Mouse (Mus musculus) lung, embryonic 15.5 days (tissue): Measurements from ENCODE around the gene Arl15. TPM values are rescaled to one million over a fixed set of nuclear protein-coding genes. Genes with fewer than 3 reads are reported as not detected.
A peak's percentile ranks its signal among the peaks of the same experiment; 100 is the strongest.
"Not testable (repeated sequence)": the region's sequence is repeated elsewhere in the genome, so short reads cannot be mapped to it uniquely, and the experiment has no call there.

Source experiments
- ATAC-seq: fragments of 200-750 bp; cut with Nextera tagmentation; 2 replicates; pipeline ENCODE4 v1.8.0; 2017; ENCODE audit warnings: moderate number of reproducible peaks, borderline replicate concordance; ENCODE audit not compliant: low FRiP score, low TSS enrichment; ENCODE audit errors: extremely low read depth
- H3K27ac ChIP-seq: fragments of 300-500 bp; sonication (generic); 2 replicates; pipeline ENCODE4 v1.5.1; 2015; ENCODE audit warnings: moderate library complexity, mild to moderate bottlenecking, inconsistent platforms
- H3K27me3 ChIP-seq: fragments of 300-500 bp; sonication (generic); 2 replicates; pipeline ENCODE4 v1.6.1; 2015; ENCODE audit warnings: inconsistent platforms
- H3K36me3 ChIP-seq: fragments of 300-500 bp; sonication (generic); 2 replicates; pipeline ENCODE4 v1.6.1; 2015; ENCODE audit warnings: inconsistent platforms
- H3K4me1 ChIP-seq: fragments of 300-500 bp; sonication (generic); 2 replicates; pipeline ENCODE4 v1.6.1; 2015; ENCODE audit warnings: inconsistent platforms
- H3K4me2 ChIP-seq: fragments of 300-500 bp; sonication (generic); 2 replicates; pipeline ENCODE4 v1.6.1; 2015; ENCODE audit warnings: inconsistent platforms, mild to moderate bottlenecking, moderate library complexity
- H3K4me3 ChIP-seq: fragments of 300-500 bp; sonication (generic); 2 replicates; pipeline ENCODE4 v1.5.1; 2015; ENCODE audit warnings: mild to moderate bottlenecking, inconsistent platforms
- H3K9ac ChIP-seq: fragments of 300-500 bp; sonication (generic); 2 replicates; pipeline ENCODE4 v1.6.1; 2015; ENCODE audit warnings: inconsistent platforms
- H3K9me3 ChIP-seq: fragments of 300-500 bp; sonication (generic); 2 replicates; pipeline ENCODE4 v1.6.1; 2016; ENCODE audit warnings: inconsistent platforms
- WGBS: fragments of 180-500 bp; shearing (Covaris S2); methylation state at CpG from one replicate; pipeline ENCODE4 v1.1.7; 2015; 5-methylcytosine and 5-hydroxymethylcytosine counted together
- polyA plus RNA-seq: library from polyadenylated mRNA; unstranded; fragments of >200 nt; fragmentation: Nextera tagmentation; extraction: Ambion mirVana; gene quantifications from 2 replicates; pipeline ENCODE4 v1.2.1, GENCODE M21; 2015

Gene Arl15
- polyA plus RNA-seq, 1 experiment from 2014 or later = 10.6 TPM

DNA sequence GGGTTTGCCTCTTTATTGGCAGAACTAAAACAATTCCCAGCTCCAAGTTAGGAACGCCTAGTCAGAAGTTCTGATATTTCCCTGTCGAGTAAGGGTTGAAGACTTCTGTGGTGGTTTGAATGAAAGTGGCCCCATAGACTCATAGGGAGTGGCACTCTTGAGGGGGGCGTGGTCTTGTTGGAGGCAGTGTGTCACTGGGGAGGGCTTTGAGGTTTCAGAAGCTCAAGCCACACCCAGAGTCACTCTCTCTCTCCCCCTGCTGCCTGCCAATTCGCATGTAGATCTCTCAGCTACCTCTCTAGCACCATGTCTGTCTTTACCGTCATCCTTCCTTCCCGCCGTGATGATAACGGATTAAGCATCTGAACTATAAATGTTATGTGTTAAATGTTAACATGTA, 19.5 kb upstream of the Arl15 start:
- Histone ChIP-seq H3K27me3 (no peaks in the 10 kb centered on the region), H3K4me3 (no peak overlapping the region), H3K9ac (no peak overlapping the region), H3K36me3 (no peaks in the 10 kb centered on the region), H3K4me2 (no peak overlapping the region), H3K4me1 (no peaks in the 10 kb centered on the region), H3K9me3 (no peaks in the 10 kb centered on the region), H3K27ac (no peak overlapping the region)
- 90% methylated on average over 8 of the region's 8 CpGs for WGBS
- ATAC-seq = no peak

DNA sequence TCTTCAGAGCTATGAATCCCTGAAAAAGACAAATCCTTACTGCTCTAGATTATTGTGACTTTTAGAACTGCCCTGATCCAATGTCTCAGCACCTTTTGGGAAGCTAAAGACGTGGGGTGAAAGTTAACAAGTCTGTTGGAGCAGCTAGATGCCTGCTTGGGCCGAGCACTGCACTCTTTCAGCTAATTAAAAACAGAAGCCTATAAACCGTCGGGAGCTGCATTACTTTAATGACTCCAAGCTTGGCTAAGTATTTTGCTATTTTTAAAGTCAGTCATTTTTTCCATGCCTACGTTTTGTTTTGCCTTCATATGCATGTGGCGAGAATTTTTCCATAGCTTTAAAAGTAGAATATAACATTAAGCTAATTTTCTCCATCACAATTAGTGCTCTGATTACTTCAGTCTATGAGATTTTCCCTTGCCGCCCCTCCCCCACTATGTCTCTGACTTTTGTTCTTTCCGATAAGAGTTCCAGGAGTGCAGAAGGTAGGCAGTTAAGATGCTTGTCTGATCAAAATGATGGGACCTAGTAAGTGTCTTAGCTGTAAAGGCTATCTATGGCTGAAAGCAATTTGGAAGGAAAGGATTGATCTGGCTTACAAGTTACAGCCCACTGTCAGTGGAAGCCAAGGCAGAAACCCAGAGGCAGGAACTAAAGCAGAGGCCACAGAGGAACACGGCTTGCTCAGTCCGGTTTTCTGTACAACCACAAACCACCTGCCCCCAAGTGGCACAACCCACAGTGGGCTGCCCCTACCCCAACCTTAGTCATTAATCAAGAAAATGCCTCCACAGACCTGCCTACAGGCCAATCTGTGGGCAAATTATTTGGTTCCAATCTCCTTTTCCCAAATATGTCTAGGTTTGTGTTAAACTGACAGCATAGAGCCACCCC, 18.8 kb upstream of the Arl15 start:
- ATAC-seq = no peak
- Histone ChIP-seq H3K27ac (no peak overlapping the region), H3K9ac (no peak overlapping the region), H3K4me1 (no peaks in the 10 kb centered on the region), H3K9me3 (no peaks in the 10 kb centered on the region), H3K36me3 (no peaks in the 10 kb centered on the region), H3K27me3 (no peaks in the 10 kb centered on the region), H3K4me3 (no peak overlapping the region), H3K4me2 (no peak overlapping the region)
- 82% methylated on average over 10 of the region's 10 CpGs for WGBS

DNA sequence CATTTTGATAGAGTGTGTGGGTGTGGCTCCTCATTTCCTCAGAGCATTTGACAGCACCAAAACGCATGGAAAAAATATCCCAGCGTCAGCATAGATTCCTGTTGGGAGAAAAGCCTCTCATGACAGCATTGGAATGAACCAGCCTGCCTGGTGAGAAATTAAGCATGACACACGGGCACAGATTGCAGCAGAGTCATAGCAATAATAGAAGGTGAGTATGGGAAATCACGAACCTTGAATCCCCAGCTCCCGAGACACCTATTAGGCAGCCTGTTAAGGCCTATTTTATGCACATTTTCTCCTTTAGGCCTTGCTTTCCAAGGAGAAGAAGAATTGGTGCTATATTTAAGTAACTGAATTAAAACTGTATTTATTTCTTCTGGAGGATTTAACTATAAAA, 8.5 kb upstream of the Arl15 start:
- no peak overlapping the region for H3K9ac ChIP-seq
- H3K36me3 ChIP-seq = no peaks in the 10 kb centered on the region
- H3K9me3 ChIP-seq = no peaks in the 10 kb centered on the region
- no peaks in the 10 kb centered on the region for H3K27me3 ChIP-seq
- WGBS = 73% methylated on average over 5 of the region's 5 CpGs
- H3K4me1 ChIP-seq = no peaks in the 10 kb centered on the region
- no peak overlapping the region for H3K27ac ChIP-seq
- ATAC-seq = no peak
- no peak overlapping the region for H3K4me3 ChIP-seq
- no peak overlapping the region for H3K4me2 ChIP-seq

- no peak overlapping the region for H3K27ac ChIP-seq
- 47% methylated on average over 8 of the region's 8 CpGs for WGBS
- no peaks in the 10 kb centered on the region for H3K27me3 ChIP-seq
- H3K4me3 ChIP-seq = no peak overlapping the region
- no peaks in the 10 kb centered on the region for H3K4me1 ChIP-seq
- H3K9ac ChIP-seq = no peak overlapping the region
- ATAC-seq = no peak
- H3K9me3 ChIP-seq = no peaks in the 10 kb centered on the region
- no peak overlapping the region for H3K4me2 ChIP-seq
- no peaks in the 10 kb centered on the region for H3K36me3 ChIP-seq
Observed at GRCm38 (mm10) chr13:113787136-113787535, 7.2 kb upstream of the Arl15 start.

- ATAC-seq, H3K4me2 ChIP-seq, H3K4me1 ChIP-seq, H3K27ac ChIP-seq, H3K9me3 ChIP-seq, H3K9ac ChIP-seq, H3K27me3 ChIP-seq, H3K36me3 ChIP-seq, H3K4me3 ChIP-seq: not testable (repeated sequence)
- WGBS = 100% methylated on average over 3 of the region's 3 CpGs
Observed at GRCm38 (mm10) chr13:113790016-113790415, 4.3 kb upstream of the Arl15 start.

- Histone ChIP-seq H3K27me3 (no peaks in the 10 kb centered on the region), H3K9me3 (no peaks in the 10 kb centered on the region), H3K9ac (peak overlapping the region; percentile 74), H3K27ac (peak overlapping the region; percentile 92), H3K4me3 (peak overlapping the region; percentile 64), H3K4me1 (peaks cover 13% of the 10 kb centered on the region), H3K36me3 (no peaks in the 10 kb centered on the region), H3K4me2 (peak overlapping the region; percentile 74)
- ATAC-seq = no peak
- WGBS = 63% methylated on average over 9 of the region's 9 CpGs
Observed at GRCm38 (mm10) chr13:113793637-113794036, 668 bp upstream of the Arl15 start.

DNA sequence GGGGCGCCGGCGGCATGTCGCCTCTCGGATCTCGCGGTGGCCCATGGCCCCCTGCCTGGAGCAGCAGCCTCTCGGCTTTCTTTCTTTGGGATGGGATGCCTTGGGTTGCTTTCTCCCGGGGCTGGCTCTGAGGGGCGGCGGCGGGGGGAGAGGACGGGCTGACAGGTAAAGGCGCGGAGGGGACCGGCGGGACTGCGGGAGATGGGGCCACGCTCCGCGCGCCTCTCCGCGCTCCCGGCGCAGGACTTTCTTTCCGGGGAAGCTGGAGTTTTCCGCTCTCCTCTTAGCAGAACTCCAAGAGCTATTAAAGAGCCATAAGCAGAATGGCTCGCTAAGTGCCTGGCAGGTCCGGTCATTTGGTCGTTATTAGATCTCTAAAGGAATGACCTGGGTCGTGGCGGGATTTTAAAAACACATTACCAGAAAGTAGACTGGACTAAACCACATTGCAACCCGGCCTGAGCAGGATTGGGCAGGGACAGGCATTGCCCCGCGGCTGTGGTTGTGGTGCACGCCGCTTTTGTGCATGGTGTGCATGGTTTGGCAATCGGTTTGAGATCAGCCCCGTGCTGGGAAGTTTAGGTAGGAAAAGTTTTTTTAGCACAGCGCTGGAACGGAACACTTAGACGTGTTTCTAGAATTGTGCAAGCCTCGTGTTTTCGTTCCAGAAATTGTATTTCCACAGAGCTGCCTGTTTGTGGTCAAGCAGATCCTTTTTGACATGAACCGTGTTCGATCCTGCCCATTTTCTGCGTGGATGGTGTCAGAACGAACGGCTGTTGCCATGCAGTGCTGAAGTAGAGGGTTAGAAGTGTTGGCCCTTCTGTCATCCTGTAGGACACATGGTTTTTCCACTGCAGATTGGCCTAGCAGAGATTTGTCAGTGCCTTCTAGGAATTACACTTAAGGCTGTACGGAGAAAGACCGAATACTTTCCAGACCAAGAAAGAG, 675 bp downstream of the Arl15 start:
- Histone ChIP-seq H3K27ac (peak overlapping the region; percentile 87), H3K4me3 (peak overlapping the region; percentile 64), H3K36me3 (no peaks in the 10 kb centered on the region), H3K4me1 (peaks cover 13% of the 10 kb centered on the region), H3K9me3 (no peaks in the 10 kb centered on the region), H3K4me2 (peak overlapping the region; percentile 74), H3K9ac (peak overlapping the region; percentile 74), H3K27me3 (no peaks in the 10 kb centered on the region)
- WGBS = 1% methylated on average over 48 of the region's 52 CpGs
- peak; percentile 43 for ATAC-seq

DNA sequence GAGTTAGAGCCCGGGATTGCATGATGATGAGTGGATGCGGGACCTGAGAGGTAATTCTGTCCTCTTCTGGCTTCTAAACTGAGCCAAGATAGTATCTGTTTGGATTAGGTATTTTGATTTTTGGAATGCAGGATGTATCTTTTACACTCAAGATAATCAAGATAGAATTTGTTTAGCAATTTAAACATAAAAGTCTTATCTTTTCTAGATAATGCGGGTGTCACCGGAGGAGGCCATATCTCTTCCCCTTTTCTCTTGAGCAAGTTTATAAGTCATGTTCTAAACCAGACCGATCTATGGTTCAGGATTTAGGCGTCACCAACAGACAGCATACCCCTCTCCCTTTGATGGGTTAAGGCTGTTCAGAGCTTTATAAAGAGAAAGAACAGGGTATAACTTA, 3.1 kb downstream of the Arl15 start:
- H3K9ac ChIP-seq = no peak overlapping the region
- no peak overlapping the region for H3K4me3 ChIP-seq
- H3K9me3 ChIP-seq = no peaks in the 10 kb centered on the region
- H3K36me3 ChIP-seq = no peaks in the 10 kb centered on the region
- no peak for ATAC-seq
- peaks cover 13% of the 10 kb centered on the region for H3K4me1 ChIP-seq
- no peaks in the 10 kb centered on the region for H3K27me3 ChIP-seq
- H3K4me2 ChIP-seq = no peak overlapping the region
- no peak overlapping the region for H3K27ac ChIP-seq
- WGBS = 52% methylated on average over 6 of the region's 6 CpGs

DNA sequence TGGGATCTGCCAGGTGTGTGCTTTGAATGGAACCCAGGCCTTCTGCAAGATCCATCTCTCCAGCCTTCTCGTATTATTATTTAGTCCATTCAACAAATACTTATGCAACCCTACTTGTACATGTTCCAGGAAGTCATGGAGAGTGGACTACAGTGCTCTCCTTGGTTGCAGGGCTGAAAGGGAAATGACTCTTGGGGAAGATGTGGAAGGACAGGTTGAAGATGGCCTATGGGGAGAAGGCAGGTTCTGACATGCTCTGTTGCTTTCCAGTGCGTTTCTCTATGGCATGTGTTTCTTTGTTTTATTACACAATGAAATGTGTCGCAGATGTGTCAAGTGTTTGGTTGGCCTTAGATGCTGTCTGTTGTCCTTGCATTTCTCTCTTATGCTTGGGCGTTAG, 5.1 kb downstream of the Arl15 start:
- ATAC-seq = no peak
- 92% methylated on average over 4 of the region's 4 CpGs for whole genome bisulfite sequencing

GRCm38 (mm10) chr13:113800246-113800645, 5.9 kb downstream of the Arl15 start:
- Histone ChIP-seq H3K27ac (no peak overlapping the region), H3K36me3 (no peaks in the 10 kb centered on the region), H3K4me1 (peaks cover 11% of the 10 kb centered on the region), H3K9me3 (no peaks in the 10 kb centered on the region), H3K4me2 (no peak overlapping the region), H3K9ac (no peak overlapping the region), H3K4me3 (no peak overlapping the region), H3K27me3 (no peaks in the 10 kb centered on the region)
- no peak for ATAC-seq
- 90% methylated on average over 4 of the region's 4 CpGs for WGBS

More for the DNA sequence above, 5.1 kb downstream of the Arl15 start:
- Histone ChIP-seq H3K27ac (no peak overlapping the region), H3K27me3 (no peaks in the 10 kb centered on the region), H3K36me3 (no peaks in the 10 kb centered on the region), H3K9ac (no peak overlapping the region), H3K4me1 (peaks cover 13% of the 10 kb centered on the region), H3K9me3 (no peaks in the 10 kb centered on the region), H3K4me2 (no peak overlapping the region), H3K4me3 (no peak overlapping the region)

DNA sequence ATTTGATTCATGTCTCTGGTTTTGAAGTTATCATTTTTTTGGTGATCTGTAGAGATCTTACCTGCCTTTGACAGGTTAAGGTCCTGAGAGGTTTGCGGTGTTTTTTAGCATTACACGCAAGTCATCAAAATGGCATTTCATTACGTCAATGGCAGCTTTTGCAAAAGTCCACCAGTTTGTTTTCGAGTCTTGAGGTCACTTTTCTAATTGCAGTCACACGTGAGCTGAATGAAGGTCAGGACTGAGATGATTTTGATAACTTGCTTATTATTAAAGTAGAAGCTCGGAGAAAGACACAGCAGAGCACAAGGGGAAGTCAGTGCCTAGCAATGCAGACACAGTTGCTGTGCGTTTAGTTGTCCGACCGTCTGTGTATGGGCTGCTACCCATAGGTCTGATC, 8.3 kb downstream of the Arl15 start:
- WGBS = 81% methylated on average over 9 of the region's 9 CpGs
- no peaks in the 10 kb centered on the region for H3K27me3 ChIP-seq

DNA sequence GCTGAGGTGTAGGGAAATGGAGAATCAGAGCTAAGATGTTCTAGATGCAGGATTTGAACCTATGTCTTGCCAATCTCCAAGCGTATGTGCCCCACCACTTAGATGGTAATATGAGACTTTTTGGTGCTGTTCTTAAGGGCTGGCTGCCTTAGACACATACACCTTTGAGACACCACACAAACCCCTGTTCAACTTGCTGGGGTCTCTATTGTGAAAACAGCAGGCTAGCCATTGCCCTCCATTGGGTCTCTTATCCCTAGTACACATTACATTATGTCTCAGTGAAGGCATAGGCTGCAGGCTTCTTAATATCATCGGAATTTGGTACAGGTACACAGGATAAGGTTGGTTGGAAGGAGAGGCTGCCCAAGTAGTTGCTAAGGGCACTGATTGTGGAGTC, 16.8 kb downstream of the Arl15 start:
- Histone ChIP-seq H3K36me3 (no peaks in the 10 kb centered on the region), H3K27ac (no peak overlapping the region), H3K4me1 (peaks cover 8% of the 10 kb centered on the region; the same call in 1 of the 2 replicates), H3K27me3 (no peaks in the 10 kb centered on the region), H3K9ac (no peak overlapping the region), H3K9me3 (no peaks in the 10 kb centered on the region), H3K4me3 (no peak overlapping the region), H3K4me2 (no peak overlapping the region)
- no peak for ATAC-seq
- 93% methylated on average over 2 of the region's 2 CpGs for WGBS

More for the DNA sequence above, 8.3 kb downstream of the Arl15 start:
- Histone ChIP-seq H3K9me3 (no peaks in the 10 kb centered on the region), H3K4me2 (no peak overlapping the region), H3K4me3 (no peak overlapping the region), H3K36me3 (no peaks in the 10 kb centered on the region), H3K4me1 (no peaks in the 10 kb centered on the region), H3K9ac (no peak overlapping the region), H3K27ac (no peak overlapping the region)
- no peak for ATAC-seq
